Mouse (Mus musculus): ENCODE data around the gene Pfdn6.
"Not testable (repeated sequence)": the region's sequence is repeated elsewhere in the genome, so short reads cannot be mapped to it uniquely, and the experiment has no call there.

DNA sequence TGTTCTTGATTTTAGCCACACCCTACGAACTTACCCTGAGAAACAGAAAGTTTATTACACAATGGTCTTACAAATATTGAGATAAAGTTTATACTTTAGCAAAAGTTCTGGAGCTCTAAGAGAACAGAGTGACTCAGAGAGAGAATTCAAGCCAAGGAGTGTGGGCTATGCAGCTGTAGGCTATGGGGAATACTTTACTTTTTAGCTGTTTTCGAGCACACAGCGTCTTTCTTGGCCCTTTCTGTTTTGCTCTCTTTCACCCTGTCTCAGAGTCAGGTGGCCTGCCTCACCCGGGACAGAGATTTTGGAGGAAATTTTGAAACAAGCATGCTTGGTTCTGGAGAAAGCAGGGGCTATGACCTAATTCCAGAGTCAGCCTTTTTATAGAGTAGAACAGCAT is 42.0 kb downstream of the Pfdn6 start:
- TF ChIP-seq POLR2A (IDR thresholded peaks at IDR 0.05; ENCODE audit: borderline replicate concordance, insufficient read depth, low read length); CTCF (IDR thresholded peaks at IDR 0.05; ENCODE audit: borderline replicate concordance, insufficient read depth, low read depth, low read length): not testable (repeated sequence)
